Mouse (Mus musculus) thymus, postnatal 14 days (tissue): ENCODE results near the gene 4921501E09Rik.
"Not testable (repeated sequence)": the region's sequence is repeated elsewhere in the genome, so short reads cannot be mapped to it uniquely, and the experiment has no call there.

Experiments used
- DNase-seq: peaks from one replicate; pipeline ENCODE4 v3.0.0; 2021

The 4921501E09Rik gene

GRCm38 (mm10) chr17:33067958-33068357 lies at the start of gene 4921501E09Rik:
TSS of gene 4921501E09Rik (minus strand) at chr17:33068058.
- no peak for DNase-seq

GRCm38 (mm10) chr17:33097396-33097795 lies 29.5 kb upstream of the 4921501E09Rik start:
- DNase-seq = no peak

- peak; percentile 72 for DNase-seq
Observed at GRCm38 (mm10) chr17:33092391-33093193, 24.7 kb upstream of the 4921501E09Rik start.

- DNase-seq = no peak
Observed at GRCm38 (mm10) chr17:33091630-33092029, 23.8 kb upstream of the 4921501E09Rik start.

- DNase-seq = peak; percentile 84
Observed at GRCm38 (mm10) chr17:33089220-33089949, 21.5 kb upstream of the 4921501E09Rik start, which contains the start of gene Zfp563. TSS of gene Zfp563 (plus strand) at chr17:33089310.

- DNase-seq = no peak
Observed at GRCm38 (mm10) chr17:33063001-33063400, 4.9 kb downstream of the 4921501E09Rik start.

- peak; percentile 15 for DNase-seq
Observed at GRCm38 (mm10) chr17:33058791-33059190, 9.1 kb downstream of the 4921501E09Rik start.

GRCm38 (mm10) chr17:33032900-33033891 lies 34.7 kb downstream of the 4921501E09Rik start, which contains the start of gene Zfp763:
TSS of gene Zfp763 (minus strand) at chr17:33033402.
- peak; percentile 70 for DNase-seq

- no peak for DNase-seq
Observed at GRCm38 (mm10) chr17:33032376-33032775, 35.5 kb downstream of the 4921501E09Rik start.

GRCm38 (mm10) chr17:33020434-33020833 lies 47.4 kb downstream of the 4921501E09Rik start:
- not testable (repeated sequence) for DNase-seq
